Mouse (Mus musculus): Measurements from ENCODE around the gene Map4. TPM values are rescaled to one million over a fixed set of nuclear protein-coding genes. Genes with fewer than 3 reads are reported as not detected.
A peak's percentile ranks its signal among the peaks of the same experiment; 100 is the strongest.

Map4 gene
- polyA plus RNA-seq, 1 experiment from 2014 or later = 30.4 TPM

- no peaks in the 10 kb centered on the region for H3K9me3 ChIP-seq (ENCODE audit: control insufficient read depth, low read length)
- peak overlapping the region; percentile 99 for H3K27ac ChIP-seq (ENCODE audit: low read depth, low read length)
- H3K4me1 ChIP-seq (replicated peaks; ENCODE audit: control insufficient read depth, insufficient read depth, low read length) = peaks cover 16% of the 10 kb centered on the region
- DNase-seq (ENCODE audit: low spot score) = no peak
- WGBS = 20% methylated on average over 10 of the region's 10 CpGs
- peak; percentile 1; the same call in 1 of the 2 replicates for ATAC-seq (replicated peaks; ENCODE audit: low FRiP score)
- peak overlapping the region; percentile 92 for H3K4me2 ChIP-seq
- H3K27me3 ChIP-seq (replicated peaks; ENCODE audit: control insufficient read depth, insufficient read depth, low read length) = no peaks in the 10 kb centered on the region
- peak overlapping the region; percentile 92 for H3K4me3 ChIP-seq (ENCODE audit: low read depth, low read length)
- H3K36me3 ChIP-seq (ENCODE audit: control insufficient read depth, insufficient read depth, low read length) = peaks cover 9% of the 10 kb centered on the region
- peak overlapping the region; percentile 97 for H3K9ac ChIP-seq (ENCODE audit: low read depth, low read length)
Measured at GRCm38 (mm10) chr9:110130896-110131524, 199.8 kb downstream of the Map4 start.

DNA sequence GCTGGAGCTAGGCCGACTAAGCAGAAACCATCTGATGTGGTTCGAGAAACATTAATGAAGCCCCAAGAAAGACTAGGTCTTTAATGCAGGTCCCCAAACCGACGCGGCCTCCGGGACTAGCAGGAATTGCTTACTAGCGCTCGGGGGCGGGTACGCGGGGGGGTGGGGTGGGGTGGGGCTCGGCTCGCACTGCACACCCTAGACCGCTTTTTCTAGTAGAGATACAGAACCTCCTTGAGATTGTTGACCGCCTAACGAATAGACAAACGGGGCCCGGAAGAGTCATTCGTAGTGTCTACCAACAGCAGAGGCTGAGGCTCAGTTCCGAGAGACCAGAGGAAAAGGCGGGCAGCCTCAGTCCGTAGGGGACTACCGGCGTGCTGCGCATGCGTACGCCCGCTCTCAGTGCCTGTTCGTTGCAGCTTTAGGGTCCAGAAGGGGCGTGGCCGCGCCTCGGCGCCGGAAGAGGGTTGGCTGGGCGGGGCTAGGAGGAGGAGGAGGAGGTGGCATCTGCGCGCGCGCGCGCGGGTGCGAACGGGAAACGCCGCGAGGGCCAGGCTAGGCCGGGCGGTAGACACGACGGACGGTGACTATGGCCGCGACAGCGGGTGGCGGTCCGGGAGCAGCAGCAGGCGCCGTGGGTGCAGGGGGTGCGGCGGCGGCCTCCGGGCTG is 200.4 kb downstream of the Map4 start:
- Histone ChIP-seq H3K9ac (ENCODE audit: low read depth, low read length) (peak overlapping the region; percentile 97), H3K36me3 (ENCODE audit: control insufficient read depth, insufficient read depth, low read length) (peaks cover 16% of the 10 kb centered on the region), H3K4me3 (ENCODE audit: low read depth, low read length) (peak overlapping the region; percentile 92), H3K27ac (ENCODE audit: low read depth, low read length) (peak overlapping the region; percentile 99), H3K9me3 (ENCODE audit: control insufficient read depth, low read length) (no peaks in the 10 kb centered on the region), H3K4me1 (replicated peaks; ENCODE audit: control insufficient read depth, insufficient read depth, low read length) (peaks cover 16% of the 10 kb centered on the region), H3K4me2 (peak overlapping the region; percentile 92), H3K27me3 (replicated peaks; ENCODE audit: control insufficient read depth, insufficient read depth, low read length) (no peaks in the 10 kb centered on the region)
- WGBS = under 1% methylated on average over 64 of the region's 64 CpGs
- peak; percentile 92 for ATAC-seq (replicated peaks; ENCODE audit: low FRiP score)
- peak; percentile 100 for DNase-seq (ENCODE audit: low spot score)

DNA sequence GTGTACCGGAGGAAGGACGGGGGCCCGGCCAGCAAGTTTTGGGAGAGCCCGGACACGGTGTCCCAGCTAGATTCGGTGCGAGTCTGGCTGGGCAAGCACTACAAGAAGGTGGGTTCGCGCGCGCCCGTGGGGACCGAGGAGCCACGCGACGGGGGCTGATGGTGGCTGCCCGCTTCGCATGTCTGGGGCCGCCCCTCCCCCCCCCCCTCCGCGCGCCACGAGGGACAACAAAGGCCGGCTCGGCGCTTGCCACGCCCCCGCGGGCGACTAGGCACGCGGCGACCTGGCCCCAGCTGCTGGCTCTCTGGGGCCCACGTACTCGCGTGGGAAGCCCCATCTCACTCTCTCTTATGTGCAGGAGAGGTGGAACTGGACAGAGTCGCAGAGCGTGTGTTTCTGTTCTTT is 200.9 kb downstream of the Map4 start:
- ATAC-seq (replicated peaks; ENCODE audit: low FRiP score) (peak; percentile 48), DNase-seq (ENCODE audit: low spot score) (no peak)
- H3K4me1 ChIP-seq (replicated peaks; ENCODE audit: control insufficient read depth, insufficient read depth, low read length) = peaks cover 16% of the 10 kb centered on the region
- 0% methylated on average over 36 of the region's 38 CpGs for WGBS
- peak overlapping the region; percentile 92 for H3K4me3 ChIP-seq (ENCODE audit: low read depth, low read length)
- peak overlapping the region; percentile 92 for H3K4me2 ChIP-seq
- peaks cover 17% of the 10 kb centered on the region for H3K36me3 ChIP-seq (ENCODE audit: control insufficient read depth, insufficient read depth, low read length)
- no peaks in the 10 kb centered on the region for H3K9me3 ChIP-seq (ENCODE audit: control insufficient read depth, low read length)
- no peaks in the 10 kb centered on the region for H3K27me3 ChIP-seq (replicated peaks; ENCODE audit: control insufficient read depth, insufficient read depth, low read length)
- H3K27ac ChIP-seq (ENCODE audit: low read depth, low read length) = peak overlapping the region; percentile 99
- peak overlapping the region; percentile 97 for H3K9ac ChIP-seq (ENCODE audit: low read depth, low read length)

DNA sequence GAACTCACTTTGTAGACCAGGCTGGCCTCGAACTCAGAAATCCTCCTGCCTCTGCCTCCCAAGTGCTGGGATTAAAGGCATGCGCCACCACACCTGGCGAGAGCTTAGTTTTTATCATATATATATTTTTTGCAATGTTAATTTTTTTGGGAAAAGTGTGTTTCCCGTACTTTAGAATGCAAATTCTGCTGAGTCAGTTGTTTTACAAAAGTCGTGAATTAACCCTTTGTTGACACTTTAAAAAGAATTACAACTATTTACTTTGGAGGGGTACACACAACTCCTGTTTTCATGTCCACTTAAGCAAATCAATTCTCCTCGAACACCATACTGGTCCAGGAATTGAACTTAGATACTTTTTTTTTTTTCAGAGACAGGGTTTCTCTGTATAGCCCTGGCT is 201.7 kb downstream of the Map4 start:
- H3K4me1 ChIP-seq (replicated peaks; ENCODE audit: control insufficient read depth, insufficient read depth, low read length) = peaks cover 16% of the 10 kb centered on the region
- WGBS = 44% methylated on average over 6 of the region's 6 CpGs
- peak overlapping the region; percentile 92 for H3K4me3 ChIP-seq (ENCODE audit: low read depth, low read length)
- DNase-seq (ENCODE audit: low spot score) (no peak), ATAC-seq (replicated peaks; ENCODE audit: low FRiP score) (no peak)
- H3K9me3 ChIP-seq (ENCODE audit: control insufficient read depth, low read length) = no peaks in the 10 kb centered on the region
- H3K27ac ChIP-seq (ENCODE audit: low read depth, low read length) = no peak overlapping the region
- peaks cover 17% of the 10 kb centered on the region for H3K36me3 ChIP-seq (ENCODE audit: control insufficient read depth, insufficient read depth, low read length)
- H3K27me3 ChIP-seq (replicated peaks; ENCODE audit: control insufficient read depth, insufficient read depth, low read length) = no peaks in the 10 kb centered on the region
- peak overlapping the region; percentile 97 for H3K9ac ChIP-seq (ENCODE audit: low read depth, low read length)
- H3K4me2 ChIP-seq = peak overlapping the region; percentile 92

Small RNA genes lying within 50 kb of the gene (microRNA-seq; reads per million reads assigned to microRNA genes)
- 4.6 reads per million, percentile 11 among the genes with 10 or more reads in this experiment for gene Mir7089 (ENCODE audit: borderline number of aligned reads)

Other genes starting within 250 kb of the Map4 start
- 0.11 and 0.12 TPM in 2 replicates for gene Fbxw18, start 228.8 kb upstream of the Map4 start, polyA plus RNA-seq (2014; fragmentation: Nextera tagmentation; extraction: Ambion mirVana)
- 0.09 TPM in 1 of 2 replicates, not detected in the other for gene Fbxw26, start 185.4 kb upstream of the Map4 start, polyA plus RNA-seq (2014; fragmentation: Nextera tagmentation; extraction: Ambion mirVana)
- gene Fbxw27, start 140.8 kb upstream of the Map4 start, polyA plus RNA-seq (2014; fragmentation: Nextera tagmentation; extraction: Ambion mirVana) = not detected in 2 replicates
- gene Spink8, start 119.2 kb upstream of the Map4 start, polyA plus RNA-seq (2014; fragmentation: Nextera tagmentation; extraction: Ambion mirVana) = not detected in 2 replicates
- gene Nme6, start 98.7 kb upstream of the Map4 start, polyA plus RNA-seq (2014; fragmentation: Nextera tagmentation; extraction: Ambion mirVana) = 91.1 and 94.6 TPM in 2 replicates
- 13.5 and 15.8 TPM in 2 replicates for gene Camp, start 81.8 kb upstream of the Map4 start, polyA plus RNA-seq (2014; fragmentation: Nextera tagmentation; extraction: Ambion mirVana)
- 39.8 and 42.5 TPM in 2 replicates for gene Cdc25a, start 55.9 kb upstream of the Map4 start, polyA plus RNA-seq (2014; fragmentation: Nextera tagmentation; extraction: Ambion mirVana)
- gene Smarcc1, start 186.2 kb downstream of the Map4 start, polyA plus RNA-seq (2014; fragmentation: Nextera tagmentation; extraction: Ambion mirVana) = 69.1 and 72.5 TPM in 2 replicates
- 113 and 124 TPM in 2 replicates for gene Dhx30, start 186.4 kb downstream of the Map4 start, polyA plus RNA-seq (2014; fragmentation: Nextera tagmentation; extraction: Ambion mirVana)